Mouse (Mus musculus): ENCODE data around the gene Morn3. TPM values are rescaled to one million over a fixed set of nuclear protein-coding genes. Genes with fewer than 3 reads are reported as not detected.
A peak's percentile ranks its signal among the peaks of the same experiment; 100 is the strongest.

Gene Morn3
- total and polyA plus RNA-seq, 3 experiments = not detected

GRCm38 (mm10) chr5:122987211-122988020 lies 59.4 kb downstream of the Morn3 start:
- peaks cover 3% of the 10 kb centered on the region; the same call in 1 of the 2 replicates for H3K27me3 ChIP-seq (ENCODE audit: insufficient read depth, low read length)
- ATAC-seq (ENCODE audit: extremely low read depth, insufficient number of reproducible peaks, low FRiP score, poor library complexity, severe bottlenecking) = no peak
- TF ChIP-seq POLR2AphosphoS5 (IDR thresholded peaks at IDR 0.05; ENCODE audit: insufficient replicate concordance, low read depth, low read length) (no peak), CTCF (IDR thresholded peaks at IDR 0.05; ENCODE audit: low read depth, low read length) (no peak), GATA2 (IDR thresholded peaks at IDR 0.05; ENCODE audit: borderline replicate concordance, low read depth, low read length) (no peak)

GRCm38 (mm10) chr5:122986091-122986493 lies 60.7 kb downstream of the Morn3 start:
- Histone ChIP-seq H3K27me3 (ENCODE audit: insufficient read depth, low read length) (peaks cover 3% of the 10 kb centered on the region; the same call in 1 of the 2 replicates), H3K4me3 (ENCODE audit: low read depth, low read length) (no peak overlapping the region), H3K36me3 (replicated peaks) (peaks cover 43% of the 10 kb centered on the region), H3K4me1 (ENCODE audit: insufficient read depth, low read depth, low read length) (peaks cover 36% of the 10 kb centered on the region), H3K9me3 (replicated peaks) (no peaks in the 10 kb centered on the region)
- no peak for TF ChIP-seq POLR2AphosphoS5 (IDR thresholded peaks at IDR 0.05; ENCODE audit: insufficient replicate concordance, low read depth, low read length)
- TF ChIP-seq CTCF (IDR thresholded peaks at IDR 0.05; ENCODE audit: low read depth, low read length) = no peak
- no peak for TF ChIP-seq GATA1 (IDR thresholded peaks at IDR 0.05; ENCODE audit: borderline replicate concordance, low read length)
- no peak for TF ChIP-seq GATA2 (IDR thresholded peaks at IDR 0.05; ENCODE audit: borderline replicate concordance, low read depth, low read length)
- no peak for TF ChIP-seq TAL1 (conservative IDR thresholded peaks at IDR 0.05; ENCODE audit: low read depth, low read length)
- ATAC-seq (ENCODE audit: extremely low read depth, insufficient number of reproducible peaks, low FRiP score, poor library complexity, severe bottlenecking) (no peak), DNase-seq (ENCODE audit: low spot score) (no peak)

More at GRCm38 (mm10) chr5:122987211-122988020, 59.4 kb downstream of the Morn3 start:
- H3K4me1 ChIP-seq (ENCODE audit: insufficient read depth, low read depth, low read length) = peaks cover 42% of the 10 kb centered on the region
- H3K36me3 ChIP-seq (replicated peaks) = peaks cover 33% of the 10 kb centered on the region
- DNase-seq (ENCODE audit: low spot score) = peak; percentile 24
- H3K9me3 ChIP-seq (replicated peaks) = no peaks in the 10 kb centered on the region
- peak overlapping the region; percentile 76 for H3K4me3 ChIP-seq (ENCODE audit: low read depth, low read length)

Other genes with a start within 250 kb of the Morn3 start
- 155 and 196 TPM in 2 replicates for gene Anapc5, start 225.7 kb downstream of the Morn3 start, total RNA-seq (2014; fragmentation: Nextera tagmentation)
- gene Anapc5, start 225.7 kb downstream of the Morn3 start, total RNA-seq (2017) = 279 and 297 TPM in 2 replicates
- gene Anapc5, start 225.7 kb downstream of the Morn3 start, polyA plus RNA-seq (2012) = 143 and 158 TPM in 2 replicates
- gene Rnf34, start 197.0 kb downstream of the Morn3 start, total RNA-seq (2014; fragmentation: Nextera tagmentation) = 12.9 and 13.4 TPM in 2 replicates
- 23.8 and 26.7 TPM in 2 replicates for gene Rnf34, start 197.0 kb downstream of the Morn3 start, total RNA-seq (2017)
- gene Rnf34, start 197.0 kb downstream of the Morn3 start, polyA plus RNA-seq (2012) = 10.7 and 18.6 TPM in 2 replicates
- 33.5 and 38.4 TPM in 2 replicates for gene Kdm2b, start 57.2 kb downstream of the Morn3 start, total RNA-seq (2014; fragmentation: Nextera tagmentation)
- 14.3 and 17.5 TPM in 2 replicates for gene Kdm2b, start 57.2 kb downstream of the Morn3 start, total RNA-seq (2017)
- 27.0 and 29.0 TPM in 2 replicates for gene Kdm2b, start 57.2 kb downstream of the Morn3 start, polyA plus RNA-seq (2012)
- gene Orai1, start 31.9 kb downstream of the Morn3 start, total RNA-seq (2014; fragmentation: Nextera tagmentation) = 16.0 and 18.8 TPM in 2 replicates
- gene Orai1, start 31.9 kb downstream of the Morn3 start, total RNA-seq (2017) = 7.1 and 10.2 TPM in 2 replicates
- gene Orai1, start 31.9 kb downstream of the Morn3 start, polyA plus RNA-seq (2012) = 16.4 and 18.1 TPM in 2 replicates
- 2.3 TPM in 1 of 2 replicates, not detected in the other for gene Tmem120b, start 21.4 kb upstream of the Morn3 start, total RNA-seq (2014; fragmentation: Nextera tagmentation)
- gene Tmem120b, start 21.4 kb upstream of the Morn3 start, total RNA-seq (2017) = 0.93 and 1.3 TPM in 2 replicates
- 0.53 and 0.59 TPM in 2 replicates for gene Tmem120b, start 21.4 kb upstream of the Morn3 start, polyA plus RNA-seq (2012)
- gene Rhof, start 85.7 kb upstream of the Morn3 start, total RNA-seq (2014; fragmentation: Nextera tagmentation) = not detected in 2 replicates
- 0.52 and 1.7 TPM in 2 replicates for gene Rhof, start 85.7 kb upstream of the Morn3 start, total RNA-seq (2017)
- 0.26 and 0.59 TPM in 2 replicates for gene Rhof, start 85.7 kb upstream of the Morn3 start, polyA plus RNA-seq (2012)
- gene Setd1b, start 95.2 kb upstream of the Morn3 start, total RNA-seq (2014; fragmentation: Nextera tagmentation) = 76.5 and 76.7 TPM in 2 replicates
- gene Setd1b, start 95.2 kb upstream of the Morn3 start, total RNA-seq (2017) = 2.1 and 2.3 TPM in 2 replicates
- 89.4 and 90.6 TPM in 2 replicates for gene Setd1b, start 95.2 kb upstream of the Morn3 start, polyA plus RNA-seq (2012)
- gene Psmd9, start 122.4 kb upstream of the Morn3 start, total RNA-seq (2014; fragmentation: Nextera tagmentation) = 11.6 and 24.2 TPM in 2 replicates
- 22.8 and 25.4 TPM in 2 replicates for gene Psmd9, start 122.4 kb upstream of the Morn3 start, total RNA-seq (2017)
- 50.1 and 65.2 TPM in 2 replicates for gene Psmd9, start 122.4 kb upstream of the Morn3 start, polyA plus RNA-seq (2012)
- gene Hpd, start 135.7 kb upstream of the Morn3 start, total RNA-seq (2014; fragmentation: Nextera tagmentation) = not detected in 2 replicates
- gene Hpd, start 135.7 kb upstream of the Morn3 start, total RNA-seq (2017) = not detected in 2 replicates
- not detected in 2 replicates for gene Hpd, start 135.7 kb upstream of the Morn3 start, polyA plus RNA-seq (2012)
- gene Wdr66, start 205.1 kb upstream of the Morn3 start, total RNA-seq (2014; fragmentation: Nextera tagmentation) = not detected in 2 replicates
- gene Wdr66, start 205.1 kb upstream of the Morn3 start, total RNA-seq (2017) = 0.12 and 0.44 TPM in 2 replicates
- gene Wdr66, start 205.1 kb upstream of the Morn3 start, polyA plus RNA-seq (2012) = not detected in 2 replicates

Data from G1E (cell line).